Mouse (Mus musculus): Measurements from ENCODE around the gene Bcas2. TPM values are rescaled to one million over a fixed set of nuclear protein-coding genes. Genes with fewer than 3 reads are reported as not detected.
"Not testable (repeated sequence)": the region's sequence is repeated elsewhere in the genome, so short reads cannot be mapped to it uniquely, and the experiment has no call there.

Gene Bcas2
- total RNA-seq, 2 experiments from 2014 or later, result 86.1 to 93.7 TPM

GRCm38 (mm10) chr3:103159232-103159900 is 12.1 kb upstream of the Bcas2 start:
- DNase-seq, result no peak
- intact Hi-C loops (cut with DNase I), result no loop called here

GRCm38 (mm10) chr3:103169771-103170170 is 1.7 kb upstream of the Bcas2 start:
- DNase-seq, result peak; percentile 85
- intact Hi-C loops (cut with DNase I), result loop anchor here (5.0 to 10.0 kb wide), 3 partner anchors 105 to 165 kb away; partner anchors contain the start of genes Nras and Trim33

GRCm38 (mm10) chr3:103172615-103173014 is 1.2 kb downstream of the Bcas2 start:
- intact Hi-C loops (cut with DNase I), result loop anchor here (5.0 to 10.0 kb wide), 3 partner anchors 102 to 162 kb away; partner anchors contain the start of genes Nras and Trim33
- DNase-seq, result no peak

- intact Hi-C loops (cut with DNase I), result loop anchor here (10.0 kb wide), 2 partner anchors 98 to 158 kb away; partner anchors contain the start of gene Trim33
- DNase-seq, result no peak
Observed at GRCm38 (mm10) chr3:103176740-103177139, 5.3 kb downstream of the Bcas2 start.

- intact Hi-C loops (cut with DNase I), result loop anchor here (10.0 kb wide), 2 partner anchors 95 to 155 kb away; partner anchors contain the start of gene Trim33
- DNase-seq, result no peak
Observed at GRCm38 (mm10) chr3:103179527-103179926, 8.1 kb downstream of the Bcas2 start.

- DNase-seq, result no peak
- intact Hi-C loops (cut with DNase I), result loop anchor here (10.0 kb wide), 2 partner anchors 204 to 554 kb away; partner anchors contain the start of genes Gm10964 and Olfml3
Observed at GRCm38 (mm10) chr3:103181171-103181570, 9.7 kb downstream of the Bcas2 start.

- DNase-seq, result no peak
- intact Hi-C loops (cut with DNase I), result loop anchor here (10.0 kb wide), 2 partner anchors 202 to 552 kb away; partner anchors contain the start of genes Gm10964 and Olfml3
Observed at GRCm38 (mm10) chr3:103182821-103183220, 11.4 kb downstream of the Bcas2 start.

GRCm38 (mm10) chr3:103184467-103184866 is 13.0 kb downstream of the Bcas2 start:
- intact Hi-C loops (cut with DNase I), result loop anchor here (10.0 kb wide), 2 partner anchors 200 to 550 kb away; partner anchors contain the start of genes Gm10964 and Olfml3
- DNase-seq, result not testable (repeated sequence)

- peak; percentile 8 for DNase-seq
- intact Hi-C loops (cut with DNase I), result loop anchor here (10.0 kb wide), 2 partner anchors 196 to 546 kb away; partner anchors contain the start of genes Gm10964 and Olfml3
Observed at GRCm38 (mm10) chr3:103188451-103188850, 17.0 kb downstream of the Bcas2 start.

- intact Hi-C loops (cut with DNase I), result loop anchor here (10.0 kb wide), 2 partner anchors 196 to 546 kb away; partner anchors contain the start of genes Gm10964 and Olfml3
- DNase-seq, result peak; percentile 45
Observed at GRCm38 (mm10) chr3:103188856-103189255, 17.4 kb downstream of the Bcas2 start.

- no peak for DNase-seq
- intact Hi-C loops (cut with DNase I), result no loop called here
Observed at GRCm38 (mm10) chr3:103192161-103192560, 20.7 kb downstream of the Bcas2 start.

GRCm38 (mm10) chr3:103193186-103193585 is 21.7 kb downstream of the Bcas2 start:
- no peak for DNase-seq
- intact Hi-C loops (cut with DNase I), result no loop called here

- no peak for DNase-seq
- intact Hi-C loops (cut with DNase I), result no loop called here
Observed at GRCm38 (mm10) chr3:103196320-103196823, 24.9 kb downstream of the Bcas2 start.

- no peak for DNase-seq
- intact Hi-C loops (cut with DNase I), result no loop called here
Observed at GRCm38 (mm10) chr3:103199386-103199785, 27.9 kb downstream of the Bcas2 start.

- DNase-seq; intact Hi-C loops (cut with DNase I): not testable (repeated sequence)
Observed at GRCm38 (mm10) chr3:103201105-103201504, 29.6 kb downstream of the Bcas2 start.

- intact Hi-C loops (cut with DNase I), result no loop called here
- DNase-seq, result no peak
Observed at GRCm38 (mm10) chr3:103203554-103203953, 32.1 kb downstream of the Bcas2 start.

- intact Hi-C loops (cut with DNase I), result no loop called here
- no peak for DNase-seq
Observed at GRCm38 (mm10) chr3:103204445-103204844, 33.0 kb downstream of the Bcas2 start.

GRCm38 (mm10) chr3:103206393-103206792 is 34.9 kb downstream of the Bcas2 start:
- intact Hi-C loops (cut with DNase I), result no loop called here
- no peak for DNase-seq

- intact Hi-C loops (cut with DNase I), result no loop called here
- DNase-seq, result no peak
Observed at GRCm38 (mm10) chr3:103207749-103208148, 36.3 kb downstream of the Bcas2 start.

- intact Hi-C loops (cut with DNase I), result no loop called here
- DNase-seq, result no peak
Observed at GRCm38 (mm10) chr3:103208237-103208636, 36.8 kb downstream of the Bcas2 start.

- intact Hi-C loops (cut with DNase I), result no loop called here
- DNase-seq, result no peak
Observed at GRCm38 (mm10) chr3:103211101-103211500, 39.6 kb downstream of the Bcas2 start.

GRCm38 (mm10) chr3:103212142-103212541 is 40.7 kb downstream of the Bcas2 start:
- DNase-seq, result no peak
- intact Hi-C loops (cut with DNase I), result no loop called here

Data from left cerebral cortex, postnatal 4 days (tissue).